Mouse (Mus musculus) retina, embryonic 14.5 days (tissue): ENCODE measurements around the gene Sdhd.

Experiments used
- DNase-seq: peaks from one replicate; pipeline ENCODE4 v3.0.0-alpha.2; 2015; ENCODE audit warnings: low spot score

Gene Sdhd

DNA sequence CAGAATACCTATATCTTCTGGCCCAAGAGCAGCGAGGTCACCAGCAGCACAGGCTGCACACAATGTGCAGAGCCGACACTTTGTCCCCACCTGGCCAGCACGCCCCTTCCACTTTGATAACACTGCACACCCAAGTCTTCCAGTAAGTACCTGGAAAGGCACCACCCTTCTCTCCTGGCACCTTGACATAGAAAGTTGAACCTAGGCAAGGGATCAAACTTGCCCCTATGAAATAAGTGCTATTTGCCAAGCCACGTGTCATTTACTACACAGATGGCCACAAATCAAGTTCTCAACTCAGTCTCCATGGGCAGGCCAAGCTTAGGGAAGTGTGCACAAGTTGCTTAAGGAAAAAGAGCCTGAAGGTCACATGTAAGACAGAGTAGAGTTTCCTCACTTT is 16.7 kb downstream of the Sdhd start:
- no peak for DNase-seq

DNA sequence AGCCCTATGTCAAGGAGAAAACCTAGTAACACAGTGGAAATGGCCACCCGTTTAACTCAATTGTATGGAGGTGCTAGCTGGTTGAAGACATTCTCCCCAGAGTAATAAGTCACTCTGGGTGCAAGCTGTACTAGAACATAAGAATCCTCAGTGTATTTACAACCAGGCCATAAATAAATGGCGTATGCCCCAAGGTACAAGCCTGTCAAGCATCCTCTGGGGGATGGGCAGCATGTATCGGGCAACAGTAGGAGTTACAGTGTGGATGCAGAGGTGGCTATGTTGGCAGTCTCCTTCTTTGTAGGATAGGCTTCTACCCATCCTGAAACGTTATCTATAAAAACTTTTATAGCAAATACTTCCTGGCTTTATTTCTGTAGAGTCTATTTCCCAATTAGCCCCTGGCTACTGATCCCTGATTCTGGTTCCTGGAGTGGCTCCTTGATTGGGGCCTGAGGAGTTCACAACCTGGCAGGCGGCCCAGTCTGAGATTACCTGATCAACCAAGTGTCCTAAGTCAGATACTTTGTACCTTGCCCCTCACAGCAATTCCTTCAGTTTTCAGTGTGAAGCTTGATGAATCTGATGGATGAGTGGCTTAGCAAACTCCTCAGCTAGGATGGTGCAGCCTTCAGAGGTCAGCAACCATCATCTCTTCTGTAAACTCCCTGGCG is 18.3 kb downstream of the Sdhd start:
- DNase-seq, result no peak

DNA sequence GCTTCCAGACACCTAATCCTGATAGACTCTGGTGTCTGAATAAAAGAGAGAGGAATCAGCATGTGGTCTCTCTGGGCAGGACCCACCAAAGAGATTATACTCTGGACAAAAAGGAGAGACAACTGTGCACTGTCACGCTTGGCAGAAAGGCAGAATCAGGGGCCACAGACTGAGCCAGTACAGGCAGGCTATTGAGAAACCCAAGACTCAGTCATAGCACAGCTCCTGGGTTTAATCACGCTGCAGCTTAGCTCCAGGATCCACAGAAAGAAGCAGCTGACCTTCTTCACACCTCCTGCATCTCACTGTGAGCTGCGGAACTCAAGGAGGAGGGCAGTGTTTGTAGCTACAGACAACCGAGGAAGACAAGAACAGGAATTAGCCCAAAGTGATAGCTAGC is 23.2 kb downstream of the Sdhd start:
- no peak for DNase-seq

DNA sequence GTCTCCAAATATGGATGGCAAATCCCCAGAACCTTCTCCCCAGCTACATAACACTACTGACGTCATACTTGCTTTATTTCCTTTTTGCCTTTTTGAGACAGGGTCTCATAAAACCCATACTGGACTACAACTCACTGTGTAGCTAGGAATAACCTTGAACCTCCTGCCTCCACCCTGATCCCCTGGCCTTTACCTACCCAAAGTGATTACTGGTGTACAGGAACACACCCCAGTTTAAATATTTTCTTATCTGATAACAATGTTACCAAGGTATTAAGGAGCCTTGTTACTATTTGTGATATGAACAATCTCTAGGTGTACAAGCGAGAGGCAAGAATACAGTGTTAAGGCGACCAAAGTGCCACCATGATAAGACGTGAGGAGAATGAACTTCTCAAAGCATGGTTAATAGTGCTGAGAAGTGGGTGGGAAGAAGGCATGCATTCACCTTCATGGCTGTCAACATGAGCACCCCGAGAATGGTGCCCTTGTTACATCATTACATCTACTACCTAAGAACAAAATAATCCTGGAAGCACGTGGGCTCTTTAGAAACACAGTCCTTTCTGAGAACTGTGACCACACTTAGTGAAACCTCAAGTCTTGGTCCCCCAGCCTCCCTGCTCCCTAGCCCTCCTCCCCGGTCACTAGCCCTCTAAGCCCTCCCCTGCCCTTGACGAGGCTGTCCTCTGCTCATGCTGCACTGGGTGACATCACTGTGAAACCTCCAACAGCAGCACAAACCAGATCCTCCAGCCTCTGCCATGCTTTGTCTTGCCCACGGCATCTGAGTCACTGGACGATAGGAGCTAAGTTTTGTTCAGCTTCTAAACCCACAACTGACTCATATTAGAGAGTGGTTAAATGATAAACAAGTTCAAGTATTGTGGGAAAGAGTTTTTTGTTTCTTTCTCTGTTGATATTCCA is 33.8 kb downstream of the Sdhd start:
- no peak for DNase-seq

DNA sequence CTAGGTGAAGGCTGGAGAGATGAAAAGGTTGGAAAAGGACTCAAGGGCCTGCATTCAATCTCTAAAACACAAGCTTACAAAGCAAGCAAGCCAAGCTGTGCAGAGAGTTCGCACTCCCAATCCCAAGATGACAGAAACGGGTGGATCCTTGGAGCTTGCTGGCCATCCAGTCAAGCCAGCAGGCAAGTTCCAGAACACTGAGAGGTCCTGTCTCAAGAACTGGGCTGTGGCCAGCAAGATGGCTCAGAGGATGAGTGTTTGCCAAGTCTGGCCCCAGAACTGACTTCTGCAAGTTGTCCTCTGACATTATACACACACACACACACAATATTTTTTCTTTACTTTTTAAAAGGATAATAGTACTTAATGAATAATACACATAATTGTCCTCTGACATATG is 35.7 kb downstream of the Sdhd start:
- no peak for DNase-seq

DNA sequence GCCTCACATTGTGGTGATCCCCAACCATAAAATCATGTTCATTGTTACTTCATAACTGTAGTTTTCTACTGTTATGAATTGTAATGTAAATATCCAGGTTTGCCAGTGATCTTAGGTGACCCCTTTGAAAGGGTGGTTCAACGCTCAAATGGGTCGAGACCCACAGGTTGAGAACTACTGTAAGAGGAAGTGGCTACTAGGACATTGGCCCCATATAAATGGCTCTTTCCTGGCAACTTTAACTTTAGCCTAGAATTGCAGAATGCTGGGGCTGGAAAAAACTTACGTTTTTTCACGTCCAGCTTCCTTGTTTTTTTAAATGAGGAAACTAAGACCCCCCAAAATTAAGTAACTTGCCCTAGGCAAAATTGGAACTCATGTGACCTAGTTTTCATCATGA is 36.2 kb downstream of the Sdhd start:
- DNase-seq, result no peak

DNA sequence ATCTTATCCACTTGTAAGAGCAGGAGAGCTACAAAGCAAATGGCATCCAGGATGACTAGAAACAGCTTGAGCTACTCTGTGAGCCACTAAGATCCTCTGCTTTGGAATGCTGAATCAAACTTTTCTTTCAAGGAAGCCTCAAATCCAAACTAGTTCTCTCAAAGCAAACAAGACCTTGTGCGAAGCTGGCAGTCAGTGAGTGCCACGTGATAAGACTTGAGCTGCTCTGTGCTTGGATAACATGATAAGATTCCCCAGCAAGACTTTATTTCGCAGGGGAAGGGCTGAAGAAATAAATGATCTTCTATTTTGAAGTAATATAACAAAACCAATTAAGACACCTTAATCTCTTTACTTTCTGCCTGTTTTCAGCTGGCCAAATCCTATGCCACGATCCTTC is 37.7 kb downstream of the Sdhd start:
- DNase-seq, result no peak

DNA sequence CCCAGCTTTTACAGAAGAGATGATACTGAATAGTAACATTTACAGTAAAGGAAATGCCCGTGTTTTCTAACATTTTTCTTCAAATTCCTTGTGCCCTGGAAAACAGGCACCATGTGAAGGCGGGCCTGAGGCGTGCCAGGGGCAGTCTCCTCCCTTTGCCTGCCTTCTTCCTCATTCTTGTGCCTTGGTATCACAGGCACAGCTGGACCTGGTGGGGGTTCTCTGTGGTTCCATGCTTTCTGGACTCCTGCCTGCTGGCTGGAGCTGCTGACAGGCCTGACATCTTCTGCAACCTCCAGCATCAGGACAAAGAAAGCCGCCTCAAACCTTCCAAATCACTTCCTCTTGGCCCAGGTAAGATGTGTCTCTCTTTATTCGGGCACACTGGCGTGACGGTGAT is 38.4 kb downstream of the Sdhd start:
- no peak for DNase-seq

DNA sequence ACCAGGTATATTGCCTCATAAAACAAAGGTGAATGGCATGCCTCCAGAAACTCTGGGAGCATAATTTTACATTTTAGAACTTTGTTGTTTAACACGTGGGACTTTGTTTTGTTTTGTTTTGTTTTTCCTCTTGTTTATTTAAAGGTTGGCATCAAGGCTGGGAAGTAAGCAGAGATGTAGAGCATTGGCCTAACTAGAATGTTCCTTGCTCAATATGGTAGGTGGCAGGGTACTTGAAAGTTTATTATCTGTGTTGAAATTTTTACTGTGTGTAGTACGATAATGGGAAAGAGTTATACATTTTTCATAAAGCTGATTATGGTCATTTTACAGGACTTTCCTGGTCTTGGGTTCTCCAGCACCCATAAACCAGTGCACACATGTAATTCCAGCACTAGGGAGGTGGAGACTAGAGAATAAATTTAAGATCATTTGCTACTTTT is 41.7 kb downstream of the Sdhd start:
- DNase-seq, result no peak

DNA sequence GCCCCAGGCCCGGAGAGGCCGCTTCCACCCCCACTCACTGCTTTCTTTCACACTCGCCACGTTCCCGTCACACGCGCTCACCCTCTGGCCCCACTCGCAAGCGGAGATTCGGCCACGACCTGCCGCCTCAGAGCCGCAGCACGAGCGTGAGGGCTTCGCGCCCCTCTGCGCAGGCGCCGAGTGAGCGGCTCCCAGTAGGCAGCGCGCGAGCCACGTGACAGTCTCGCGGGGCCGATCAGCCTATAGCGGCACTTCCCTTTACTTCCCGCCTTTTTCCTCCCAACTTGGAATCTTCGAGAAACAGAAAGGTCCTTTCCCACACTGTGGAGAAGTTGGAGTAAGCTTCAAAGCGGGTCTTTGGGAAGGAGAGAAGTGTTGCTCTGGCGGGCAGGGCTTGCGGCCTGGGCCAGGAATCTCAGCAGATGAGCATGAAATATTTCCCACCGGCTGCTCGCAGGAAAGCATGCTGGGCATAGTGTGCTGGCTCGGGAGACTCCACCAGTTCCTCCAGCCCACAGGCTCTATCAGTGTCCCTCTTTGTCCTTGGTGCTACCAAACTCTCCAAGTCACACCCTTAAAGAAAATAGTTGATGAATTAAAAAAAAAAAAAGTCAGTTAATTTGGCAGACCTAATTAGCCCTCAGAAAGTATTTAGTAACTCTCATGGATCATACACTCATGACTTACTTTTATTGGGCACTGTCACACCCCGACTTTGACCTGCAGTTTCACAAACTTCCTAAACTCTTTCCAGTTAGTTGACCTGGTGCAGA is 42.3 kb downstream of the Sdhd start, which contains the start of gene Tex12:
Tex12 (minus strand) TSS at position 181 of the 773 bp plus-strand sequence.
- DNase-seq, result no peak

DNA sequence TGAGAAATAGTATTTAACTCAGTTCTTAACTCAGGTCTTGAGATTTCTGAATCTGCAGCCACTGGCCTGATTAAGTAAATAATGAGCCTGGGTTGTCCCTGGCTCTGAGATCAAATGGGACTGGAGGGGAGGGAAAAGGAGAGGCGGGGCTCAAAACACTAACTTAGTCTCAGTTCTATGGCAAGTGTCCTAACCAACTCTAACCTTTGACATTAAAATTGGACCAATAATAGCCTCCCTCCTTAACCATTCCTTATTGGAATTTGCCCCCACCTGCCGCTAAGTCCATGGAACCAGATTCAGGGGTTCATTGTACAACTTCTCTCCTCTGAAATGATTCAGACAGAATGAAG is 48.5 kb downstream of the Sdhd start, which contains the start of gene Bco2:
Bco2 (minus strand) TSS at position 88 of the 353 bp plus-strand sequence.
- DNase-seq, result no peak

DNA sequence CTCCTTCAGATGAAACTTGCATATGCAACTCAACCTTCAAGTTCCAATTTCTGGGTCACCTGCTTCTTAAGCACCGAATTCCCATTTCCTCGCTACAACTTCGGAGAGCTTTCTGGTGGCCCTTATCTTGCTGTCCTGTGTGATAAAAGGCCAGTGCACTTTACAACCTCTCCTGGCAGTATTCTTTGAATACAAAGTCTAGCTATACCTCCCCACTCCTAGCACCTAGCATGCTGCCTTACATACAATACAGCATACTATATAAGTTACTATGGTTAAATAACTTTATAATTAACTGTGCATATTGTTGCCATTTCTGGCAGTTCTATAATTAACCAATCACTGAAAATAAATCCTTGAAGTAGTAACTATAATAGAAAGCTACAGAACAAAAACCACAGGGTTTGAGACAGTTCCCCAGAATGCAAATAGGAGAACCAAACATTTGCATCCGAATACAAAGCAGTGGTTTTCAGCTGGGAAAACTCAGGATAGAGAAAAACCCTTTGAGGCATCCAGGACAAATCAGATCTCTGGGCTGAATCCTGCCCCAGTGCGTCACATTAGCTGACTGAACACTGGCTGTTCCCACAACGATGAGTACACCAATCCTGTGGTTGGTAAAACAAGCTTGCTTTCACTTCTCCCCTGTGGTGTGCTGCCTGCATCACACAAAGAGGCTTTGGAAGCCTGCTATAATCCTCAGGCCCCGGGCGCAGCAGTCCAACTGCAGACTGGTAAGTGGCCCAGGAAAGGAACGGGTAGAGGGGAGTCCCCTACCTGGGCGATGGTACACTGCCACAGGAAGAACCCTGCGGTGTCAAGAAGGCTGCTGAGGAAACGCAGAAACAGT is 49.1 kb downstream of the Sdhd start, which contains the start of gene Il18:
Il18 (plus strand) TSS at position 587 of the 853 bp plus-strand sequence.
- DNase-seq, result peak; percentile 65

DNA sequence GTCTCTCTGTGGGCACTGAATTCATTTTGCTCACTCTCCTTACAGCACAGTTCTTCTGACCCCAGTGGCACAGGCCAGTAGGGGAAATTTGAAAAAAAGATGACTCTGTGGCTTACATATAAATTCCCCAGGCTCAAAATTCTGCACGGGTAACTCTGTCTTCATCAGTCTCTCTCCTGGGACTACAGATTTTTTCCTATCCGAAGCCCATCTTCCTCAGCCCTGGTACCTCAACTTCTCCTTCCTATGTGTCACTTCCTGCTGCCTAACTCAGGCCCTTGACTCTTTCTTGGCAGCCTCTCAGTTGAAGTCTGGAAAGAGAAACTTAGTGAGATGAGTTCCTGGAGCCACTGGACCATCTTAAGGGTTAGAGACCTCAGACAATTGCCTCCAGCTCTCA is 50.1 kb downstream of the Sdhd start:
- no peak for DNase-seq

DNA sequence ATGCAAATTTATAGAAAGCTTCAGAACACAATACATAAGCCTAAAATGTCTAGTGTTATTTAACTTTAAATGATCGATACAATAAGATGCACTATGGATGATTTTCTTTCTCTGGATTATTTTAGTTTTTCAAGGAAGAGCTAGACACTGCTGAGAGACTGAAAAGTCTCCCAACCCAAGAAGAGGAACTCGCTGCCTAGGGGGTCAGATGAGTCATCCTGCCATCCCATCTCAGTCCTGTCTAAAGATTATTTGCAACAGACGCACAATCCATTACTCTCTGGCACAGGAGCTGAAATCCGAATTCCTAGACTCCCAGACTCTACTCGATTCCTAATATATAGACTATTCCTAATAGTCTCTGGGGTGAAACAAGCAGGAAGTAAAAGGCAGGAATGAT is 51.4 kb downstream of the Sdhd start:
- no peak for DNase-seq

DNA sequence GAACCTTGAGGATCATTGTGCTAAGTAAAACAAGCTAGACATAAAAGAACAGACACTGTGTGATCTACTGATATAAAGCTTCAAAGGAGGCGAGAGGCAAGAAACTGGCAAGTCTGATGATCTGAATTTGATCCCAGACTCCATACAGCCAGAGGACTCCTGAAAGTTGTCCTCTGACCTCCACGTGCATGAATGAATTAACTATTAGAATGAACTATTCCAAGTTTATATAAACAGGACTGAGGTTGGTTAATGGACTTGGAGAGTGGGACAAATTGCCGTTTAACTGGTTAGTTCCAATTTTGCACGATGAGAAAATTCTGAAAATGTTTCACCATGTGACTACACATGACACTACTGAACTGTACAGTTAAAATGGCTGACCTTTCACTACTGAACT is 54.7 kb downstream of the Sdhd start:
- DNase-seq, result no peak

DNA sequence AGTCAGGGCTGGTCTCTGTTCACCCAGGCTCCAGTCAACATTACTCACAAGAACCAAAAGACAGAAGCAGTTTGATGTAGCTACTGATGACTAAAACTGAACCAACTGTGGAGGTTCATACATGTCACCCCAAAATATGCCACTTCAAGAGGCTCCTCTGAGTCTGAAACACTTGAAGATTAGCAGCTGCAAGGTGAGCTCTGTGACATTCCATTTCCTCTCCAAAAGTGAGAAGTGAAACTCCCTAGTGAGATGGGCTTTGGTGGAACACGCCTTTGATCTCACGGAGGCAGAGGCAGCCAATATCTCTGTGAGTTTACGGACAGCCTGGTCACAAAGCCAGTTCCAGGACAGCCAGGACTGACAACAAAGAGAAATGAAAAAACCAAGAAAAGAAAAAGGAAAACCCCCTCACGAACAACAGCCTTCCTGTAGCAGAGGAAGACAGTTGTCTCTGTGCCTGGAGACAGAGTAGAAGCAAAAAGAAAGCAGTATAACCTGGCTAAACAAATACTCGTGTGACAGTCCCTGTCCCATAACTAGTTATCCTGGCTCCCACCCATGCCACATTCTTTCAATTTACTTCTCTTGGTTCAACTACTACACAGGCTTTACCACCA is 55.6 kb downstream of the Sdhd start:
- DNase-seq, result no peak
